Mouse (Mus musculus): ENCODE measurements around the gene Galm.

DNA sequence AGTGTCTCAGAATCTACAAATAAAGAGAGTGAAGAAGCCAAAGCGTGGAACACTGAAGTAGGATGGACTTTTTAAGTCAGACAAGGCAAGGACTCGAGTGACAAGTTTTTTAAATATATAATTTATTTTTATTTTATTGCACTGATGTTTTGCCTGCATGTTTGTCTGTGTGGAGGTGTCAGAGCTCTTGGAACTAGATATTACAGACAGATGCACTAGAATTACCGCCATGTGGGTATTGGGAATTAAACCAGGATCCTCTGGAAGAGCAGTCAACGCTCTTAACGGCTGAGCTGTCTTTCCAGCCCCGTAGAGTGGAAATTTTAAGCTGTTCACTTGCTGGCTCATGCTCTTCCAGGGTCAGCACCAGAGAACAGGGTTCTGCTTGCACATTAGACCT lies 39.1 kb downstream of the Galm start:
- TF ChIP-seq TAL1 (IDR thresholded peaks at IDR 0.05; ENCODE audit: low read length) (no peak), GATA1 (IDR thresholded peaks at IDR 0.05; ENCODE audit: low read length) (no peak)

Measured in erythroblast, embryonic 14.5 days (primary cell).